Mouse (Mus musculus) hindbrain, embryonic 14.5 days (tissue): ENCODE measurements around the gene Dtd1. TPM values are rescaled to one million over a fixed set of nuclear protein-coding genes. Genes with fewer than 3 reads are reported as not detected.
A peak's percentile ranks its signal among the peaks of the same experiment; 100 is the strongest.

ENCODE experiments used
- ATAC-seq: fragments of 200-750 bp; cut with Nextera tagmentation; 2 replicates; pipeline ENCODE4 v1.8.0; 2017; ENCODE audit warnings: moderate number of reproducible peaks, mild to moderate bottlenecking, moderate TSS enrichment, moderate library complexity; ENCODE audit not compliant: low FRiP score
- DNase-seq: peaks from one replicate; pipeline ENCODE4 v3.0.0-alpha.2; 2015; ENCODE audit warnings: low spot score
- H3K27ac ChIP-seq: fragments of 300-500 bp; sonication (generic); 2 replicates; pipeline ENCODE4 v1.5.1; 2014; ENCODE audit warnings: mild to moderate bottlenecking, moderate library complexity
- H3K27me3 ChIP-seq: fragments of 300-500 bp; sonication (generic); 2 replicates; pipeline ENCODE4 v1.6.1; 2014; ENCODE audit warnings: mild to moderate bottlenecking, low read length, mixed read lengths; ENCODE audit not compliant: control insufficient read depth, insufficient read depth
- H3K36me3 ChIP-seq: fragments of 300-500 bp; sonication (generic); replicated peaks from 2 replicates; pipeline ENCODE4 v1.6.1; 2014; ENCODE audit not compliant: control insufficient read depth, insufficient read depth
- H3K4me1 ChIP-seq: fragments of 300-500 bp; sonication (generic); replicated peaks from 2 replicates; pipeline ENCODE4 v1.6.1; 2014; ENCODE audit warnings: antibody characterized with exemption, low read length, mixed read lengths; ENCODE audit not compliant: control insufficient read depth, insufficient read depth
- H3K4me2 ChIP-seq: fragments of 300-500 bp; sonication (generic); replicated peaks from 2 replicates; pipeline ENCODE4 v1.6.1; 2014; ENCODE audit warnings: mild to moderate bottlenecking, moderate library complexity
- H3K4me3 ChIP-seq: fragments of 300-500 bp; sonication (generic); replicated peaks from 2 replicates; pipeline ENCODE4 v1.5.1; 2014; ENCODE audit warnings: mild to moderate bottlenecking, low read length
- H3K9ac ChIP-seq: fragments of 300-500 bp; sonication (generic); 2 replicates; pipeline ENCODE4 v1.6.1; 2014
- H3K9me3 ChIP-seq: fragments of 300-500 bp; sonication (generic); 2 replicates; pipeline ENCODE4 v1.6.1; 2016; ENCODE audit warnings: low read length; ENCODE audit not compliant: control insufficient read depth
- WGBS: fragments of 180-500 bp; shearing (Covaris S2); extraction: QIAGEN DNeasy Blood & Tissue Kit; methylation state at CpG from one replicate; pipeline ENCODE4 v1.1.7; 2014; 5-methylcytosine and 5-hydroxymethylcytosine counted together
- polyA plus RNA-seq: library from polyadenylated mRNA; unstranded; fragments of >200 nt; fragmentation: Nextera tagmentation; extraction: Ambion mirVana; gene quantifications from 2 replicates; pipeline ENCODE4 v1.2.1, GENCODE M21; 2014

Dtd1 gene
- polyA plus RNA-seq, 1 experiment from 2014 or later = 120 TPM

DNA sequence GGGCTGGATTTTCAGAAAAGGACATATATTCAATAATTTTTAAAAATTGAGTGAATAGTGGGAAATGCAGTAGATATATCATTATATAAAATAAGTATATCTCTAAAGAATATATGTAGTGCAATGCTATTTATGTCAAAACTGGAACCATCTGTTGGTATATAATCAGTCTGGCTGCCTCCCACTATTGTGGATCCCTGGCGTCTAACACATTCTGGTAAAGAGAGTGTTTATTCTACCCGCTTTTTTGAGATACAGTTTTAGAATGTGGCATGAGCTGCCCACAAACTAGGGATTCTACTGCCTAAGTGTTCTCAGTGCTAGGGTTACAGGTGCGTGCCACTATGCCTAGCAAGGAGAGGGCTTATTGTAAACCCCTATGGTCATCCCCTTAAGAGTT is 55.6 kb downstream of the Dtd1 start:
- ATAC-seq (no peak), DNase-seq (no peak)
- Histone ChIP-seq H3K4me1 (no peaks in the 10 kb centered on the region), H3K4me3 (no peak overlapping the region), H3K9me3 (no peaks in the 10 kb centered on the region), H3K27ac (no peak overlapping the region), H3K9ac (no peak overlapping the region), H3K27me3 (no peaks in the 10 kb centered on the region), H3K36me3 (no peaks in the 10 kb centered on the region), H3K4me2 (no peak overlapping the region)
- WGBS = 95% methylated on average over 3 of the region's 3 CpGs

DNA sequence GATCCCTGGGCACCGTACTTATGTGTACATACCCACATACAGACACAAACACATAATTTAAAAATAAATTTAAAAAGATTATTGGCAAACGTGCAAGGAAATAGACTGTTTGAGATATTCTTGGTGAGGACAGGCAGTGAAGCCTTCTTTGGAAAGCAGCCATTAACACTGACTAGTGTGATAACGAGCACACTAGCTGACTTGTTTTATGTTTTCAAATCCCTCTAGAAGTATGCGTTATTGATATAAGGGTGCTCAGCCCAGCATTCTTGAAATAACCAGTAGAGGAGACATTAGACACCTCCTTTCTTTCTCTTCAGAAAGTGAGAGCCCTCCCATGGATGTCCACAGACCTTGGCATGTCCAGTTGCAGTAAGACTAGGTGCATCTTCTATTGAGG is 68.8 kb downstream of the Dtd1 start:
- Histone ChIP-seq H3K9ac (no peak overlapping the region), H3K27me3 (no peaks in the 10 kb centered on the region), H3K4me2 (no peak overlapping the region), H3K9me3 (0 out of 2 replicates have a peak, but pooled peaks cover 4% of the 10 kb centered on the region), H3K27ac (no peak overlapping the region), H3K4me3 (no peak overlapping the region), H3K4me1 (no peaks in the 10 kb centered on the region), H3K36me3 (no peaks in the 10 kb centered on the region)
- ATAC-seq (no peak), DNase-seq (no peak)
- 91% methylated on average over 4 of the region's 4 CpGs for WGBS

DNA sequence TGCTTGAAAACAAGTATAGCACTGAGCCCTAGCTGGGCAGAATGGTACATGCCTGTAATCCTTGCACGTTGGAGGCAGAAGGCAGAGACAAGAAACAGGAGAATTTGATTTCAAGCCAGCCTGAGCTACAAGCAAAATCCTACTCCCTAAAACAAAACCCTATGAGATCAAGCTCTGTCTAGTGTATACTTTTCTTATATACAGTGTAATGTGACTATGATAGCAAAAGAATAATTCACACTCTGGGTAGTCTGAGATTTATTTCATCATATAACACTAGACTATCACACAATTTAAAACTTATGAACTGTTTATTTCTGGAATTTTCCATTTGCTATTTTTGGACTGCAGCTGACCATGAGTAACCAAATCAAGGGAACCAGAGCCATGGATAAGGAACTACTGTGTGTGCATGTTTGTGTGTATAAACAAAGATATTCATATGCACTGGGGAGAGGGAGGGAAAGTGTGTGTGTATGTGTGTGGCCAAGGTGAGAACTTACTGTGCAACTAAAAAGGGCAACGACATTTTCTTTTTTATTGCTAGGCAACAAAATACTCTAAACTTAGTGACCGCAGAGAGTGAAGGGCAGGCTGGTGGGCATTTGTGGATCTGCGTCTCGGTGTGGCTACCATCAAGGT is 70.7 kb downstream of the Dtd1 start:
- Histone ChIP-seq H3K27ac (no peak overlapping the region), H3K4me2 (no peak overlapping the region), H3K36me3 (no peaks in the 10 kb centered on the region), H3K4me3 (no peak overlapping the region), H3K4me1 (no peaks in the 10 kb centered on the region), H3K9ac (no peak overlapping the region), H3K27me3 (no peaks in the 10 kb centered on the region), H3K9me3 (0 out of 2 replicates have a peak, but pooled peaks cover 4% of the 10 kb centered on the region)
- no peak for DNase-seq
- ATAC-seq = no peak
- WGBS = 92% methylated on average over 5 of the region's 5 CpGs

DNA sequence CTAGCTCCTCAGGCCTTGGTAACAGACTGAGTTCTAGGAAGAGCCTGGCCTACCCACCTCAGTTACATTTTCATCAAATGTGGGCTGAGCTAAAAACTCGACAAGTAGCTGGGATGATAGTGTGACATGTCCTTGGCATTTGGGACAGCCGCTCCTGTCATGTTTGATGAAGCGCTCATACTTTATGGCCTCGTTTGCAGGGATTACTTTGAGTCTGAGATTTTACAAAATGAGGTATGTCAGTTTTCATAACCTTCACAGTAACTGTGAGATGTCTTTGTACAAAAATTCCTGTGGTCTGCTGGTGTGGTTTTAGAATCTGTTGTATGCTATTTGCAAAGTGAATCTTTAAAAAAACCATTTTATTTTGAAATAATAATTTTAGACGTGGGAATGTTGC is 72.7 kb downstream of the Dtd1 start:
- H3K4me1 ChIP-seq = peaks cover 7% of the 10 kb centered on the region; the same call in 1 of the 2 replicates
- DNase-seq (no peak), ATAC-seq (no peak)
- WGBS = 84% methylated on average over 5 of the region's 5 CpGs
- no peaks in the 10 kb centered on the region for H3K36me3 ChIP-seq
- no peak overlapping the region for H3K27ac ChIP-seq
- H3K4me3 ChIP-seq = no peak overlapping the region
- no peak overlapping the region for H3K9ac ChIP-seq
- no peak overlapping the region for H3K4me2 ChIP-seq
- 0 out of 2 replicates have a peak, but pooled peaks cover 4% of the 10 kb centered on the region for H3K9me3 ChIP-seq
- H3K27me3 ChIP-seq = no peaks in the 10 kb centered on the region

DNA sequence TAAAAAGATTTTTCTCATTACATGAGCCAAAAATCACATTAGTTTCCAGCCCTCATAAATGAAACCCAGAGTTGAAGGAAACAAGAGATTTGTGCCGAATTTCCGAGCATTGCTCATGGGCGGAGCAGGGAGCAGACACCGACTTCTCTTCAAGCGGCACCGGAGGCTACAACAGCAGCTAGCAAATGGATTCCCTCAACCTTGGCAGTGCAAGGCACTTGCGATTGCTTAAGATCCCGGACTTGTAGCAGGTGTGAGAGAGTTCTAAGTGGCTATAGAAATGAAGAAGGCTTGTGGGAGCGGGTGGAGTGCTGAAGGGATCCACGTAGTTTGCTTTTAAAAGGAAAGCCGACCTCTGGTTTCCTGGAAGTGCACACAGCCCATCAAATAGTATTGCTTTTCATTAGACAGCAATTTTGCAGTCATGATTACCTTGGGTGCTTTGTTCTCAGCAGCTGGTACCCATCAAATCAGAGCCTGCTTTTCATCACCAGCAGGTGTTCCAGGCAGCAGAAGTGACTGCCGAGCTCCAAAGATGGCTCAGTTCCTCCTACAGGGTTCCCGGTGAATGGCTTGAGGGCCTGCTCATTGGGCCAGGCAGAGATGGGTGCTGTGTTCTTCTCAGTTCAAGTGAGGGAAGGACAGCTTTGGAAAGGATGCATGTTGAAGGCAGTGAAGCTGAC is 77.0 kb downstream of the Dtd1 start:
- Histone ChIP-seq H3K4me3 (no peak overlapping the region), H3K27ac (0 out of 2 replicates have a peak overlapping the region, but pooled peaks have one; percentile 55), H3K36me3 (no peaks in the 10 kb centered on the region), H3K27me3 (no peaks in the 10 kb centered on the region), H3K4me2 (no peak overlapping the region), H3K4me1 (peaks cover 17% of the 10 kb centered on the region; the same call in 1 of the 2 replicates), H3K9me3 (0 out of 2 replicates have a peak, but pooled peaks cover 2% of the 10 kb centered on the region), H3K9ac (no peak overlapping the region)
- ATAC-seq = 0 out of 2 replicates have a peak, but pooled peaks have one; percentile 24
- 72% methylated on average over 13 of the region's 13 CpGs for WGBS
- DNase-seq = no peak

DNA sequence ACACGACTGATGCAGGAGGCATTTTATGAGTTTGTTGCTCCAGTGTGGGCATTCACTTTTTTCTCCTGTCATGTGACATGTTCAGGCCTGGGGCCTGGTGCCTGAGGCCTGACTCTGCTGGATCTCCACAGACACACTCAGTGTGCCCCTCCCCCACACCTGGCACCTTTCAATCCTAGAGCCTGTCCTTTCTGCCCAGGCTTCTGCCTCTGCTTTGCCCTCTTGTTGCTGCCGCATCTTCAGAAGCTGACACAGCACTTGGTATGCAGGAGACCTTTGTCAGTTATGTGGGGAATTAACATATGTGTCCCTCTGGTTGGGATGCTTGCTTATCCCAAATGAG is 77.5 kb downstream of the Dtd1 start:
- peaks cover 17% of the 10 kb centered on the region; the same call in 1 of the 2 replicates for H3K4me1 ChIP-seq
- H3K27me3 ChIP-seq = no peaks in the 10 kb centered on the region
- no peak overlapping the region for H3K9ac ChIP-seq
- H3K36me3 ChIP-seq = no peaks in the 10 kb centered on the region
- no peaks in the 10 kb centered on the region for H3K9me3 ChIP-seq
- ATAC-seq (0 out of 2 replicates have a peak, but pooled peaks have one; percentile 29), DNase-seq (no peak)
- WGBS = 60% methylated on average over 2 of the region's 2 CpGs
- no peak overlapping the region for H3K4me2 ChIP-seq
- no peak overlapping the region for H3K4me3 ChIP-seq
- H3K27ac ChIP-seq = 0 out of 2 replicates have a peak overlapping the region, but pooled peaks have one; percentile 55

DNA sequence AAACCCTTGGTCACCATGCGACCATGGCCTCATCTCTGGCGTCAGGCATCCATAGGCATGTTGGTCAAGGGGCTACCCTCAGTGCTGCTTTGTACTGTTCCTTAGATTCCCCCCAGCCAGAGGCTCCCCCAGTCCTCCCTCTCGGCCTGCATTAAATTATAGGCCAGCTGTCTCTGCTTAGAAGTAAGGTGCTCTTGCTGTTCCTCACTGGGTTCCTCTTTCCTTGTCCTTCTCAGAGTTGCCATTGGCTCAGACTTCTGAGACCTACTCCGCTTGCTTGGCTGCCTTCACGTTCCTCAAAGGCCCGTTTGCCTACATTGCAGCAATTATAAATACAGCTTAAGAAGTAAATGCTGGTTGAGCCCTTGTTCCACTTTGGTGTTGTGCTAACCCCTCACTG is 79.1 kb downstream of the Dtd1 start:
- Histone ChIP-seq H3K4me1 (peaks cover 17% of the 10 kb centered on the region; the same call in 1 of the 2 replicates), H3K4me2 (no peak overlapping the region), H3K27ac (no peak overlapping the region), H3K4me3 (no peak overlapping the region), H3K27me3 (no peaks in the 10 kb centered on the region), H3K9me3 (no peaks in the 10 kb centered on the region), H3K9ac (no peak overlapping the region), H3K36me3 (no peaks in the 10 kb centered on the region)
- WGBS = 79% methylated on average over 6 of the region's 6 CpGs
- DNase-seq (no peak), ATAC-seq (no peak)

DNA sequence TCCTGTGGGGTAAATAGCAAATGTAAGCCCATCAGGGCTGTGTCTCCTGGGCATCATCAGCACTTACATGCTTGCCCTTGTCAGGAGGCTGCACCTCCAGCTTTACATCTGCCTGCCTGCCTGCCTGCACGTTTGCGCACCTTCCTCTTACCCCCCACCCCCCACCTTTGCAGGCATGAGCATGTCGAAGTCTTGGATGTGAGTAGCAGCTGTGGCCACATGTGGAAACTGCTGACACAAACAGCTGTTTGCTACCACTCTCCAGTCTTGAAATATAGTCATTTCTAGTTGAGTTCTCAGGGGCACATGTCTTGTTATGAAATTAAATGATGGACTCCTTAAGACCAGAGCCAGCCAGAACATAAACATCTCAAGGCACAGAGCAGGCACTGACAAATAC is 79.7 kb downstream of the Dtd1 start:
- no peak for DNase-seq

DNA sequence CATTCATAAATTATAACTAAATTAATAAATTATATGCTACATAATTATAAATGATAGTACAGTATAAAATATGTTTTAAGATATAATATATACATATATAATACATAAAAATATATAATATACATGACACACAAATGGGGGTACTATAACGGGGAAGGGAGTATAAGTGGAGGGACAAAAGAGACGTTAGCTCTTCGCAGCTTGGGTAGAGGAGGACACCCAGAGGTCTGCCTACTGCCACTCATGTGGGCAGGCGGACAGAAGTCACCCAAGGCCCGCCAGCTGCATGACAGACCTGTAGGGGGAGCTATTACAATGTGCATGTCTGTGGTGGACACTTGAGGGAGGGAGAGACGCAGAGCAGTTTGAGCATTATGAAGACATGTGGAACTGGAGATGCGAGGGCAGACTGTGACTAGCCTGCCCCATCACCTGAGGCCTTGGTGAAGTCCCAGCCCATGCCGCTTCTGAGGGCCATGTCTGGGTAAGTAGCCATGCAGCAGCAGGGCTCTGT is 92.6 kb downstream of the Dtd1 start:
- ATAC-seq (no peak; the same call in 1 of the 2 replicates), DNase-seq (no peak)
- WGBS = 77% methylated on average over 8 of the region's 8 CpGs
- no peaks in the 10 kb centered on the region for H3K4me1 ChIP-seq
- no peak overlapping the region for H3K27ac ChIP-seq
- H3K9ac ChIP-seq = no peak overlapping the region
- H3K36me3 ChIP-seq = no peaks in the 10 kb centered on the region
- H3K4me2 ChIP-seq = no peak overlapping the region
- H3K4me3 ChIP-seq = no peak overlapping the region
- H3K9me3 ChIP-seq = no peaks in the 10 kb centered on the region
- no peaks in the 10 kb centered on the region for H3K27me3 ChIP-seq

More for the DNA sequence above, 79.7 kb downstream of the Dtd1 start:
- H3K27me3 ChIP-seq = no peaks in the 10 kb centered on the region
- no peak overlapping the region for H3K4me2 ChIP-seq
- 61% methylated on average over 3 of the region's 3 CpGs for WGBS
- no peaks in the 10 kb centered on the region for H3K9me3 ChIP-seq
- H3K27ac ChIP-seq = no peak overlapping the region
- 0 out of 2 replicates have a peak, but pooled peaks have one; percentile 25 for ATAC-seq
- no peaks in the 10 kb centered on the region for H3K36me3 ChIP-seq
- H3K9ac ChIP-seq = no peak overlapping the region
- H3K4me1 ChIP-seq = peaks cover 17% of the 10 kb centered on the region; the same call in 1 of the 2 replicates
- H3K4me3 ChIP-seq = no peak overlapping the region
